24 mouse cellular contexts compared by ENCODE assay signal in the genomic region with DNA sequence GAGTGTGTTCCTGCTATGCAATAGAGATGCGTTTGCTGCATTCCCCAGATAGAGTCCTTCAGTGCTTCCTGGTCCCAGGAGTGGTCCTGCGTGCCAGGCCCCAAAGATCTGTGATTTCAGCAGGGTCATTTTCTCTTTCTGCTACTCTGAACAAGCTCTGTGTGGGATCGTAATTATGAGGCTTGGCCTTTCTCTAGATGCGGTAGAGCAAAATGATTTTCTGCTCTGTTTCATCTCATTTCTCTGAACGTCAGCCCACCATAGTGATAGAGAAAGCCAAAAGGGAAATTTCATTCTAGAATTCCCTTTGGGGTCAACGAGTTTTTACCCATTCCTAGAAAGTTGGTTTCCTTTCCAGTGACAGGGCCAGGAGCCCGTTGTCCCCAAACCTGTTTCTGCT.
"Had no signal": no experiment of that assay in that cellular context is flagged by ENCODE, and none has a peak within 500 bp of the region (broad histone marks: within the 10 kb centered on the region; RNA-seq: fewer than 3 reads in every experiment).

No protein-coding gene starts in this region.

- H3K27ac ChIP-seq: gastrocnemius, adult 2 months; heart, embryonic 10.5 days; hindbrain, embryonic 13.5 days; kidney, embryonic 15.5 days; kidney, postnatal 0 days; limb, embryonic 10.5 days; limb, embryonic 12.5 days had no signal

- H3K4me3 ChIP-seq: gastrocnemius, adult 2 months; heart, embryonic 10.5 days; heart, embryonic 12.5 days; hindbrain, embryonic 13.5 days; kidney, embryonic 15.5 days; limb, embryonic 10.5 days; limb, embryonic 12.5 days had no signal

- ATAC-seq: hindbrain, embryonic 16.5 days; intestine, embryonic 16.5 days had no signal

- H3K4me2 ChIP-seq: heart, embryonic 12.5 days; hindbrain, embryonic 13.5 days; kidney, embryonic 15.5 days; limb, embryonic 12.5 days; liver, embryonic 11.5 days had no signal

- H3K4me1 ChIP-seq: limb, embryonic 10.5 days; limb, embryonic 12.5 days had no signal

- H3K27me3 ChIP-seq: heart, embryonic 12.5 days; hindbrain, embryonic 13.5 days; kidney, embryonic 15.5 days; limb, embryonic 12.5 days had no signal

- H3K9ac ChIP-seq: heart, embryonic 12.5 days; hindbrain, embryonic 13.5 days; kidney, embryonic 15.5 days; limb, embryonic 12.5 days had no signal

- DNase-seq: gastrocnemius, adult 2 months; gastrocnemius, postnatal 10 days; gastrocnemius, postnatal 25 days; heart, adult 18-20 months; heart, postnatal 10 days; heart, postnatal 4 days; kidney, adult 11 months; kidney, adult 2 months; kidney, adult 9 months; kidney, postnatal 14 days; kidney, postnatal 36 days; layer of hippocampus, adult 9-11 months; layer of hippocampus, postnatal 36 days; liver had no signal

- H3K9me3 ChIP-seq: heart, embryonic 10.5 days; heart, embryonic 12.5 days; hindbrain, embryonic 13.5 days; kidney, embryonic 15.5 days; limb, embryonic 10.5 days; limb, embryonic 12.5 days had no signal
